Mouse (Mus musculus) heart, postnatal 0 days (tissue): ENCODE results near the gene Mbtps2. TPM values are rescaled to one million over a fixed set of nuclear protein-coding genes. Genes with fewer than 3 reads are reported as not detected.

ENCODE experiments used
- ATAC-seq: fragments of 200-750 bp; cut with Nextera tagmentation; 2 replicates; pipeline ENCODE4 v1.8.0; 2017; ENCODE audit warnings: low read depth, moderate number of reproducible peaks, moderate library complexity; ENCODE audit not compliant: insufficient read depth
- DNase-seq: peaks from one replicate; pipeline ENCODE4 v3.0.0-alpha.2; 2016; ENCODE audit warnings: low spot score
- H3K27ac ChIP-seq: fragments of 300-500 bp; sonication (generic); 2 replicates; pipeline ENCODE4 v1.5.1; 2014; ENCODE audit warnings: low read depth, mild to moderate bottlenecking
- H3K27me3 ChIP-seq: fragments of 300-500 bp; sonication (generic); 2 replicates; pipeline ENCODE4 v1.6.1; 2014; ENCODE audit warnings: low read length, mixed read lengths; ENCODE audit not compliant: control insufficient read depth, insufficient read depth
- H3K36me3 ChIP-seq: fragments of 300-500 bp; sonication (generic); replicated peaks from 2 replicates; pipeline ENCODE4 v1.6.1; 2014; ENCODE audit warnings: low read length, mixed read lengths; ENCODE audit not compliant: control insufficient read depth, insufficient read depth
- H3K4me1 ChIP-seq: fragments of 300-500 bp; sonication (generic); 2 replicates; pipeline ENCODE4 v1.6.1; 2014; ENCODE audit warnings: antibody characterized with exemption; ENCODE audit not compliant: control insufficient read depth, insufficient read depth
- H3K4me2 ChIP-seq: fragments of 300-500 bp; sonication (generic); 2 replicates; pipeline ENCODE4 v1.6.1; 2014; ENCODE audit warnings: low read depth, mild to moderate bottlenecking, low read length, moderate library complexity
- H3K4me3 ChIP-seq: fragments of 300-500 bp; sonication (generic); 2 replicates; pipeline ENCODE4 v1.5.1; 2014; ENCODE audit warnings: low read depth, low read length
- H3K9ac ChIP-seq: fragments of 300-500 bp; sonication (generic); replicated peaks from 2 replicates; pipeline ENCODE4 v1.6.1; 2014; ENCODE audit warnings: low read depth, low read length, mixed read lengths
- H3K9me3 ChIP-seq: fragments of 300-500 bp; sonication (generic); replicated peaks from 2 replicates; pipeline ENCODE4 v1.6.1; 2016; ENCODE audit warnings: low read length; ENCODE audit not compliant: control insufficient read depth
- CTCF ChIP-seq: IDR thresholded peaks from 2 replicates; pipeline ENCODE4 v1.5.1; 2016; ENCODE audit warnings: antibody characterized with exemption, control low read depth, low read depth
- EP300 ChIP-seq: IDR thresholded peaks from 2 replicates; pipeline ENCODE4 v1.6.1; 2016; ENCODE audit warnings: antibody characterized with exemption, low read depth
- WGBS: fragments of 180-500 bp; shearing (Covaris S2); extraction: QIAGEN DNeasy Blood & Tissue Kit; methylation state at CpG from one replicate; pipeline ENCODE4 v1.1.7; 2014; 5-methylcytosine and 5-hydroxymethylcytosine counted together
- polyA plus RNA-seq: library from polyadenylated mRNA; unstranded; fragments of >200 nt; fragmentation: Nextera tagmentation; extraction: Ambion mirVana; gene quantifications from 2 replicates; pipeline ENCODE4 v1.2.1, GENCODE M21; 2015
- total RNA-seq: library from RNA; depleted of rRNA; stranded (reverse); fragments of >200 nt; gene quantifications from 2 replicates; pipeline ENCODE4 v1.2.3, GENCODE M21; 2014; ENCODE audit warnings: low replicate concordance; rRNA removed

Gene Mbtps2
- 2.5 and 3.9 TPM in 2 replicates for total RNA-seq
- polyA plus RNA-seq = 7.4 and 8.5 TPM in 2 replicates

DNA sequence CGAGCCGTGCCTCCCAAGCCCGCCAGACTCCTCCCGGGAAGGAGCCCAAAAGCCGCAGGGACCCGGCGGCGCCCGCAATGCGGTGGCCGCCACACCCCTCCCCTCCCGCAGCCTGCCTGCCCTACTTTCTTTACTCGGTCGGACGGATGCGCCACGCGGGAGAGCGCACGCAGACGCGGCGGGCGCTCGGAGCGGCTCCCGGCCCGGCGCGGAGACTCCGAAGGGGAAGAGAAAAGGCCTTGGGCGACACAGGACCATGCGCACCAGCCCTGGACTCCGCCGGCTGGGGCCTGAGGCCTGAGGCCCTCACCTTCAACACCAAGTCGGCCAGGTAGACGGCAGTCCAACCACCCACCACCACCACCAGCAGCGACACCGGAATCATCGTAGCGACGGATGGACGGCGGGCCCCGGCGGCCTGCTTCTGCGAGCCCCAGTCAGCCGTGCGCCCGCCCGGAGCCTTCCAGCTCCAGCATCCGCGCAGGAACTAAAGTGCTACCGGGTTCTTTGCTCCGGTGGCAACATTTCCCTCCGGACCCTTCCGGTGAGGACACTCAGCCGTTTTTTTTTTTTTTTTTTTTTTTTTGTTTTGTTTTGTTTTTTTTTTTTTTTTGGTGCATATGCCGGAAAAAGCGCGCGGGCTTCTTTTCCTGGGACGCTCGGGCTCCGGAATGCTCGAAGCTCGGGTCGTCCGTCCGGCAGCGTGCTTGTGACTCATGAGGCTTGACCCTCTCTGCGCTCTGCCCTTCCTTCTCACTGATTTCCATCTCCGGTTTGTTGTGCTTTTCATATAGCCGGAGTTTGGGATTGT lies at the start of gene Mbtps2:
Gene Mbtps2 (minus strand): TSS at position 530 of the 811 bp plus-strand sequence.
- 12% methylated on average over 72 of the region's 74 CpGs for WGBS
- peak within 1 kb of the TSS; percentile 78 for H3K9ac ChIP-seq
- no peaks in the 10 kb centered on the region for H3K36me3 ChIP-seq
- H3K27me3 ChIP-seq = no peaks in the 10 kb centered on the region
- H3K4me2 ChIP-seq = peak within 1 kb of the TSS; percentile 64
- no peak for DNase-seq
- peak within 1 kb of the TSS; percentile 72 for H3K4me3 ChIP-seq
- H3K4me1 ChIP-seq = no peaks in the 10 kb centered on the region
- TF ChIP-seq EP300 (no peak), CTCF (no peak)
- ATAC-seq = peak; percentile 86
- H3K9me3 ChIP-seq = no peaks in the 10 kb centered on the region
- peak within 1 kb of the TSS; percentile 95 for H3K27ac ChIP-seq

DNA sequence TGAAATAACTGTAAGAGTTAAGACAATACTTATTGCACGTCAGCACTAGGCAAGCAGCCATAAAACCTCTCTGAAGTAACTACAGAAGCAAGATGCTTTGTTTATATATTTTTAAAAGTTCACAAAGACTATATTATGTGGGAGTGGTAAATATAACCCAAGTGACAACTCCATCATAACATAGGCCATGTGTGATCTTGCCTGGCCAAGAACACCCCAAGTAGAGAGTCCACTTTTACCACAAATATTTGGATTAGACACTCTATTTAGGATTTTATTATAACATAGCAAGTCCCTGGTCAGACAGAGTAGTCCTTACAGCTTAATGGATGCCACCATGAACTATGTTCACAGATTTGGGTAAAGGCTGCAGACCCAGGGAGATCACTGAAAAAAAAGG lies 47.9 kb upstream of the Mbtps2 start:
- no peak for DNase-seq
- Histone ChIP-seq H3K9ac (no peak overlapping the region), H3K27me3 (no peaks in the 10 kb centered on the region), H3K4me3 (no peak overlapping the region), H3K27ac (no peak overlapping the region), H3K36me3 (no peaks in the 10 kb centered on the region), H3K4me2 (no peak overlapping the region), H3K9me3 (no peaks in the 10 kb centered on the region), H3K4me1 (no peaks in the 10 kb centered on the region)
- ATAC-seq = no peak
- TF ChIP-seq EP300 = no peak
- no peak for TF ChIP-seq CTCF
- WGBS = 55% methylated on average over 1 of the region's 1 CpGs

DNA sequence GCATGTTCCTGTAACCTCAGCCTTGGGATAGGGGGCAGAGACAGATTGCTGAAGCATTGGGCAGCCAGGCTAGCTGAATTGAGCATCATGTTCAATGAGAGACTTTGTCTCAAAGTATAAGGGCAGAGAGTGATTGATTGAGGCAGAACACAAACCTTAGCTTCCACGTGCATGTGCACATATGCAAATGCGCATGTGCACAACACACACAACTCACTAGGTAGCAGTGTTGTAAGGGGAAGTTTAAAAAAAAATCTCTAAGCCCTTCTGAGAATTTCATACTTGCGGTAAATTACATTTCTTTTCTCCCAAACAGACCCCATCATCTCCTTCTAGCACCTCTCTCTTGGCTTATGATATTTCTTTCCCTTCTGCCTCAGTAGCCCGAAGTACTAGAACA lies 46.2 kb upstream of the Mbtps2 start:
- WGBS = 68% methylated on average over 4 of the region's 4 CpGs
- Histone ChIP-seq H3K4me3 (no peak overlapping the region), H3K27ac (no peak overlapping the region), H3K4me1 (no peaks in the 10 kb centered on the region), H3K36me3 (no peaks in the 10 kb centered on the region), H3K9me3 (no peaks in the 10 kb centered on the region), H3K9ac (no peak overlapping the region), H3K27me3 (no peaks in the 10 kb centered on the region), H3K4me2 (no peak overlapping the region)
- ATAC-seq = no peak
- no peak for DNase-seq
- no peak for TF ChIP-seq EP300

DNA sequence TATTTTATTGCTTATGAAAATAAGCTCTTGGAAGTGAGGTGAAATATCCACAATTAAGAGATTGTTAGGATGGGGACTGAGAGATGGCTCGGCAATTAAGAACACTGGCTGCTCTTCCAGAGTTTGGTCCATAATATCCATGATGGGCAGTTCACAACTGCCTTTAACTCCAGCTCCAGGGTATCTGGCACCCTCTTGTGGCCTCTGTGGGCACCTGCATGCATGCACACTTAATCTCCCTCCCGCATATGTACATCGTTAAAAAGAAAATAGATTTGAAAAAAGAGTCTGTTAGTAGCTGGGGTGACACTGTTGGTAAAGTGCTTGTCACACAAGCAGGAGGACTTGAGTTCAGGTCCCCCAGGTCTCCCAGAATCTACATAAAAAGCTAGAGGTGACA lies 45.8 kb upstream of the Mbtps2 start:
- ATAC-seq (no peak; the same call in 1 of the 2 replicates), DNase-seq (peak; percentile 22)
- no peak overlapping the region for H3K4me2 ChIP-seq
- no peaks in the 10 kb centered on the region for H3K36me3 ChIP-seq
- H3K9ac ChIP-seq = no peak overlapping the region
- no peak for TF ChIP-seq EP300
- TF ChIP-seq CTCF = peak; percentile 80
- no peaks in the 10 kb centered on the region for H3K27me3 ChIP-seq
- H3K4me1 ChIP-seq = no peaks in the 10 kb centered on the region
- H3K27ac ChIP-seq = no peak overlapping the region
- H3K4me3 ChIP-seq = no peak overlapping the region
- no peaks in the 10 kb centered on the region for H3K9me3 ChIP-seq
- 18% methylated on average over 3 of the region's 3 CpGs for WGBS

DNA sequence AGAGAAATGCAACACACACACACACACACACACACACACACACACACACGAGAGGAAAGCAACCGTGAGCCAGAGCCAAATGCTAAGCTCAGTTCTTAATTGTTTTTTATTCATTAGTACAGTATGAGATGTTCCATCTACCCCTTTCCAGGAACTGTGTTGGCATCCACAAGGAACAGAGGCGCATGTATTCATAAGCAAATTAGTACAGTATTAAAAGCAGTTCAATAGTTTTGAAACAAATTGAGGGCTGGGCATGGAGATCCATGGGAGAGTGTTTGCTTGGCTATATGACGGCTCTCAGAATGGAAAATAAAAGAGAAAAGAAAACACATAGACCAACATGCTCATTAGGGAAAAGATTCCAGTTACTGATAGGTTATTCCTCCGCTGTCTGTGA lies 44.3 kb upstream of the Mbtps2 start:
- no peak for TF ChIP-seq CTCF
- no peak for TF ChIP-seq EP300
- DNase-seq = no peak
- H3K9me3 ChIP-seq = no peaks in the 10 kb centered on the region
- H3K4me3 ChIP-seq = no peak overlapping the region
- no peak overlapping the region for H3K27ac ChIP-seq
- H3K27me3 ChIP-seq = no peaks in the 10 kb centered on the region
- no peak for ATAC-seq
- WGBS = 79% methylated on average over 5 of the region's 5 CpGs
- H3K9ac ChIP-seq = no peak overlapping the region
- no peak overlapping the region for H3K4me2 ChIP-seq
- no peaks in the 10 kb centered on the region for H3K4me1 ChIP-seq
- H3K36me3 ChIP-seq = no peaks in the 10 kb centered on the region

DNA sequence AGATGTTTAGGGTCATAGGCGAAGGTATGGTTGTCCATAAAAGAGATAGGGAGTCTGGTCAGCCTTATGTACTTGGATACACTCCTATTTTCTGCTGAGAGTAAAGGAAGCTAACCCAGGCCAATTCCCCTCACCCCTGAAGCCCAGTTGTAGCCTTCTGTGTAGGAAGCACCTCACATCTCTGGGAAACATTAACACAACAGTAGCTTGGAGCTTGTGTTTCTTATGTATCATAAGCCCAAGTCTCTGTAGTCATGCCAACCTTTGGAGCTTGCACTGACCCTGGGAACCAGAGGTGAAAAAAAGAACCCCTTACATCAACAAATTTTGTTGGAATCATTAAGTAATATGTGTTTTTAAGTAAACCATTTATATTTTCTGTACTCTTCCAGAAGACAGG lies 38.7 kb upstream of the Mbtps2 start:
- no peak for ATAC-seq
- H3K27me3 ChIP-seq = no peaks in the 10 kb centered on the region

More for the DNA sequence above, 38.7 kb upstream of the Mbtps2 start:
- Histone ChIP-seq H3K9ac (no peak overlapping the region), H3K36me3 (no peaks in the 10 kb centered on the region), H3K4me2 (no peak overlapping the region), H3K9me3 (no peaks in the 10 kb centered on the region), H3K27ac (no peak overlapping the region), H3K4me3 (no peak overlapping the region), H3K4me1 (no peaks in the 10 kb centered on the region)
- no peak for DNase-seq
- TF ChIP-seq CTCF = no peak
- no peak for TF ChIP-seq EP300
- 48% methylated on average over 1 of the region's 1 CpGs for WGBS
